Mouse (Mus musculus) embryo, embryonic 9.5 days (tissue): ENCODE data around the gene Dars2.
"Not testable (repeated sequence)": the region's sequence is repeated elsewhere in the genome, so short reads cannot be mapped to it uniquely, and the experiment has no call there.

Source experiments
- DNase-seq: peaks from one replicate; pipeline ENCODE4 v3.0.0-alpha.2; 2017; ENCODE audit errors: extremely low spot score

Dars2 gene

DNA sequence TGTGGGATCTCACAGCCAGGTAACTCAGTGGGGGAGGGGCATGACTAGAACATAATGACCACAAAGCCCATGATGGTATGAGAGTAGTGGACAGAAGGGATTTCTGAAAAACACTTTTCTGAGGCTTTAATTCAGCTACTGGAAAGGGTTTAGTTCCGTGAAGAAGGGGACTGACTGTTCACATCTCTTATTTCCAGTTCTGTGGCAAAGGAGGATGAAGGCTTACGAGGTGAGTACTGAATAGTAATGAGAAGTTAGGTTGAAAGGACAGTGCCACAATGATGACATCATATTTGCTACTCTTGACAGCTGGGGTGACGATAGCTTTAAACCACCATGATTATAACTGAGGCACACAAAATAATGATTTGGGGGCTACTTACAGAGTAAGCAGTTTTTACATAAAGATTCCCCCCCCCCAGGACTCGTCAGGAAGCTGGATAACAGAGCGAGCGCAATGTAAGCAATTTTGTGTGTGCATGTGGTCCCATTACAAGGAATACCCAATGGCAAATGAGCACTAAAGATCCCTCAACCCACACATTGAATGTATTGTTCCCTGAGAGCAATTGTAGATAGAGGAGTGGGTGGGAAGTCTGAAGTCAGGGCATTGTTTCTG, 34.6 kb downstream of the Dars2 start:
- DNase-seq, result no peak

DNA sequence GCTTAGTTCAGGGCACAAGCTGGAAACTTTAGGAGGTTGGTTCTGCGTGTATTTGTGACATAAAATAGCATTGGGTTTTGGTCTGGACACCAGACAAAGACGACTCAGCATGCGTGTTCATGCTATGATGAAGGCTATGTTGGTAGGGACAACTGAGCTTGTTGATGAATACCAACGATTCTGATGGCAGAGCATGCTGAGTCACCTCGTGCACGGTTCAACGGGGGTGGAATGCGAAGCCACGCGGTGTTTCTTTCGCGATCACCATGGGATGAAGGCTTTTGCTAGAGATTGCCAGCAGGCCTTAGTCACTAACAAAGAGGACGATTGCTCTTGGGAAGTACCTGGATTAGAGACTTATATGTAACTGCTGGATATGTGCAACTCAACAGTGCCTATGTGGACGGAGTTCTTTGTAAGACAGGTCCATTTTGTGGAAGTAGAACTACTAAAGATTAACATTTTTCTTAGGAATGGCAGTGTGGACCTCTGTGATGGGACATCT, 35.1 kb downstream of the Dars2 start:
- DNase-seq, result no peak

DNA sequence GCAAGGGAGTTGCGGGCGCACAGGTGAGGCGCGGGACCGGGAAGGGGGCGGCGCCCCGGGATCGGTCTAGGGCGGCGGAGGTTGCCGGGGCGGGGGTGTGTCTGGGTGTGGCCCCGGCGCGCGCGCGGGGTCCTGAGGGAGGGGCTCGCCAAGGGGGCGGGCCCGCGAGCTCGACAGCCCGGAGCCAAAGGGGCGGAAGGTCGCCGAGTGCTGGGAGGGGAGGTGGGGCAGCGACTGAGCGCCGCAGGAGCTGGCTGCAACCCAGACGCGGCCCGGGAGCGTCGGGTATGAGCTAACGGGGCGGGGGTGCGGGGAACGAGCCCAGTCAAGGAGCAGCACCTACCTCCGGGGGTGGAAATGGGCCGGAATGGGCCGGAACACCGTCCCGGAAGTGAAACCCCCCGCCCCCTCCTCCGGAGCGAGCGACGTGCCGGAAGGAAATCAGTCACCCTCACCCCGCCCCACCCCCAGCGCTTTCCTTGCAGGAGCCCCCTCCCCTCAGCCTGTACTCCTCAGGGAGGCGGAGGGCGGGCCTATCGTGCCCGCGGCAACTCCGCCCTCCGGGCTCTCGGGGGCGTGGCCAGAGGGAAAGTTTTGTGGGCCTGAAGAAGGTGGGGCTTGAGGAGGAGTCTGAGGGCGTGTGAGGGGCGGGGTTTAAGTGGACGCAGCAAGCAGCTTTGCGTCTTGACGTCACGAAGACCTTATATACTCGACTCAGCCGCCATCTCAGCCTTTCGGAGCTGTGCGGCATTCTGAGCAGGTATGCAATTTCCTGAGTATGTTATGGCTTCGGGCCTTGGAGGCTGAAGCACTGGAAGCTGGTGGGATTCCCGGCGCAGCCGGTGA, 35.8 kb downstream of the Dars2 start, which contains the start of gene Zbtb37:
TSS of gene Zbtb37 (minus strand) at position 415 of the 846 bp plus-strand sequence.
- DNase-seq, result peak; percentile 100

DNA sequence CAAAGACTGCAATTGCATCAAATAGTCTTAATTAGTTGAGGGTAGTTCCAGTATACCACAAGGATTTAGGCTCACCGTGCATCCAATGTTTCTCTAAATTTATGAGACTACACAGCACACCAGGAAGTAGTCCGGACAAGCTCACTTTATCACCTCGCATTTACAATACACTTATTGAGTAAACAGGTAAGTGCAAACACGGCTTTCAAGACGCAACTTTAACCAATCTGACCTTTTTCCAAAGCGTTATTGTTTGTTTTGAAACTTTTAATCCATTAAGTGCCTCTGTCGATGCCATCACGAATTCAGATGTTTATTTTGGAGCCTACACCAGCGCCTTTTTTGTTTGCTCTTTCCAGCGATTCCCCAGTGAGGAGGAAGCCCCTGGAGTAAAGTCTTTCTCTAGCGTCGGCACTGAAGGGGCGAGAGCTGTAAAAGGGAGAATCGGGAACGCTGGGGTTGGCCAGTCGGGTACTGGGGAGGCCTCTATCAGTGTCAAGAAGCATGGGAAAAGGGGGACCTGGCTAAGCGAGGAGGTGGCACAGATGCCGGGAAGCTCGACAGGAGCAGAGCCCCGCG, 36.5 kb downstream of the Dars2 start:
- no peak for DNase-seq

DNA sequence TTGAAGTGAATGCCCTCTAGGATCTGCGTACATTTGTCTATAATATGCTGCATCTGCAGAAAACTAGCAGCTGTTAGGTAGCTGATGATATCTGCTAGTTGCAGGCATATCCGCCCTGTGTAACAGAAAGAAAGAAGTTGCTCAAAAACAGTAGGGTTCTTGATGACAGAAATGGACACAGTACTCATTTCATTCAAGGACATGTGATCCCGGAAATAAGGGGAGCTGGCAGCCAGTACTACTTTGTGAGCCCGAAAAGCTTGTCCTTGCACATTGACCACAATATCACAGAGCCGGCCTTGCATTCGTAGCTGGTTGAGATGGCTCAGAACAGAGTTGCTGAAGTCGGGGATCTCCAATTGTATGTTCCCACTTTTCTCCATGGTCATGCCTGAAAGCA, 38.1 kb downstream of the Dars2 start:
- no peak for DNase-seq

DNA sequence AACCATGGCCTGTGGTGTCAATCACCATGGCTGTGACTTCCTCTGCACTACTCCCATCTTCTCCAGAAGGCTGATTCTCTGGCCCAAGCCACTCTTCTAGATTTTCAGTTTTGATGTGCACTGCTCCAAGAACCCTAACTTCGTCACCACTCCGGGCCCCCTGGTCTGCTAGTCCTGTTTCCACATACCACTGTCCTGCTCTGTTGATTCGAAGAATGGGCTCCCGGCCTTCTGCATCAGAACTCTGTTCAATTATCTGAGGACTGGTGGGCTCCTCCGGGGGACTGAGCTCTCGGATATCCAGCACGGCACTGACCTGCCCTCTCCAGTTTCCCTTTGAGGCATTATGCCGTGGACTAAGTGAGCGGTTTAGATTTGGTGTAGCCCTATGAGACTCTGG, 38.6 kb downstream of the Dars2 start:
- no peak for DNase-seq

DNA sequence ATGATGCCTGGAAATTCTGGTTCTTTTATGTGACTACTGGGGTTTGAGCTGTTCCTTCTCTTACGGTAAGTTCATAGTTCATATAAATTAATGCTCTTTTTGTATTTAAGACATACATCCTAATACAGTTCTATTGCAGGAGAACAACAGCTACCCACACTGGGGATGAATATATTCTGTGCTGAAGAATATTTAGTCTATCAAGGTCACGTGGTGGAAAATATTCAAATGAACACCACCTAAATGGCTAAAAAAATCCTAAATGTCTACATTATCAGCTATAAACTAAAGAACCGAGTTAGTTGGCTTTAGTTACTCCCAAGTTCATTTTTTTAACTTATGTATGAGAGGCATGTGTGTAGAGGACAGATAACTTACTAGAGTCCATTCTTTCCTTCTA, 40.4 kb downstream of the Dars2 start:
- no peak for DNase-seq

DNA sequence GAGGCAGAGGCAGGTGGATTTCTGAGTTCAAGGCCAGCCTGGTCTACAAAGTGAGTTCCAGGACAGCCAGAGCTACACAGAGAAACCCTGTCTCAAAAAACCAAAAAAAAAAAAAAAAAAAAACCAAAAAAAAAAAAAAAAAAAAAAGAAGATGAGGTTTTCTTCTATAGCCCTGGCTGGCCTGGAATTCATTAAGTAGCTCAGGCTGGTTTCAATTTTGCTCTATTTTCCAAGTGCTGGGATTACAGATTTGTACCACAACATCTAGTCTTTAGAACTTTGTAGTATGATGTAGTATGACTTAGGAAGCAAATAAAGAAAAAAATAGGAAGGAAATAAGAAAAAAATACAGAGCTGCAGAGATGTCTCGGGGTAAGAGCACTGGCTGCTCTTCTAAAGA, 42.0 kb downstream of the Dars2 start:
- DNase-seq, result not testable (repeated sequence)

DNA sequence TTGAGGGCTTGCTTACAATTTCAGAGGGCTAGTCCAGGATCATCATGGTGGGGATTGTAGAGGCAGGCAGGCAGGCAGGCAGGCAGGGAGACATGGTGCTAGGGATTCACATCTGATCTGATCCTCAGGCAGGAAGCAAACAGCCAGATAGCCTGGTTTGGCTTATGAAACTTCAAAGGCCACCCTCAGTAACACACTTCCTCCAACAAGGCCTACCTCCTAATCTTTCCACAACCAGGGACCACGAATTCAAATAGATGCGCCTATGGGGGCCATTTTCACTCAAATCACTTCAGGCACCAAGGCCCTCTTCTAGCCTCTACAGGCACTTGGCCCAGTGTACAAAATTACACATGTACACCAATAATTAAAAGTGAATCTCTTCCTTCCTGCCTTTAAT, 43.3 kb downstream of the Dars2 start:
- DNase-seq, result no peak

DNA sequence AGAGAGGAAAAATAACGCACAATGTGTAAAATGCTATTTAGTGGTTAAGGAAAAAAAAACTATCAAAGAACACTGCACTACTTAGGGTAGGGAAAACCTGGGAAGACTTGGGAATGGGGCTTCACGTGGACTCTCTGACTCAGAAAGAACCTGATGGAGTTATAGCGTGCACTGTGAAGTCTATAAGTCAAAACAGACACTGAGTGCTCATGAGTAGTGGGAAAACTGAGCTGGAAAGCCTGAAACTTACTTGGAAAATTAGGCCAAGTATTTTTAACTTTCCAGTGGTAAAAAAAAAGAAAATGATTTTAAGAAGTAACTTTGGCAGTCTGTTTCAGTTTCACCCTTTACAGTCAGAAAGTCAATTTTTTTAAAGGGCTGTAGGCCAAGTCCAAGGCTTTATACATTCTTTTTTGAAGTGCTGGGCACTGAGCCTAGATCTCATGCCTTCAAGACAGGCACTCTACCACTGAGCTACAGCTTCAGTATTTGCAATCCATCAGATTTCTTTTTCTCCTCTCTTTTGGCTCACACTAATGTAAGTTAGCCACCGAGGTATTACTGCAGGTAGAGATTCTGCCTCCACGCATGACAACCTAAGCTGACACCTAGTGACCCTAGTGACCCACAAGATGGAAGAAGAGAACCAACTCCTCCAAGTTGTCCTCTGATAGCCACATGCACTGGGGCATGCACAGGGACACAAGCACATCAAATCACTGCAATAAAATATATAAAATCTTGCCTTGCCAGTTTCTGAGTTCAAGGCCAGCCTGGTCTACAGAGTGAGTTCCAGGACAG, 44.8 kb downstream of the Dars2 start:
- DNase-seq, result no peak

DNA sequence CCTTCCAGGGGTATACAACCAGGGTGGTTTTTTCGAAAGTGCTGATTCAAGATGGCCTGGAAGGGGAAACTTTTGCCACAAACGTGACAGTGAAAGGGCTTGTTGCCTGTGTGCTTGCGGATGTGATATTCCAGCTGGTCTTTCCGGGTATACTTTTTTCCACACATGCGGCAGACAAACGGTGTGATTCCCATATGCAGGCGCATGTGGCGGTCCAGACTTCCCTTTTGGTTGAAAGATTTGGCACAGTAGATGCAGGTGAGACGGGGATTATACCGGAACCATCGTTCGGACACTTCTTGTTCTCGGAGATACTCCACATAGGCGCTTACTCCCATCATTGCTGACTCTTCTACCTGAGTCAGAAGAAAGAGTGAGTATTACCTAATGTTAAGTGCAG, 50.4 kb downstream of the Dars2 start:
- no peak for DNase-seq

DNA sequence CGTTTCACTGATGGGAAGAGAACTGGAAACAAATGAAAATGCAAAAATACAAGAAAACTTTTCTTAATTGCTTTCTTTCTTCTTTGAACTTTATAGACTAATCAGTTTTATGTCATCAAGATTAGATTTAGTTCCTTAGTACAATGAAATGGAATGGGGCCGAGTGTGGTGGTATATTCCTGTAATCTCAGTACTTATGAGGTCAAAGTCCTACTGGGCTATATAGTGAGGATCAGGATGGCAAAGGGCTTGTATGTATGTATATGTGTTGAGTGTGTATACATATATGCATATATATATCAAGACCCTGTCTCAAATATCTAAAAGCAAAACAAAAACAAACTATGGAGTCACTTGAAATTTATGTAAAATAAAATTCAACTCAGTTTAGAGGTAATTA, 54.1 kb downstream of the Dars2 start:
- no peak for DNase-seq

DNA sequence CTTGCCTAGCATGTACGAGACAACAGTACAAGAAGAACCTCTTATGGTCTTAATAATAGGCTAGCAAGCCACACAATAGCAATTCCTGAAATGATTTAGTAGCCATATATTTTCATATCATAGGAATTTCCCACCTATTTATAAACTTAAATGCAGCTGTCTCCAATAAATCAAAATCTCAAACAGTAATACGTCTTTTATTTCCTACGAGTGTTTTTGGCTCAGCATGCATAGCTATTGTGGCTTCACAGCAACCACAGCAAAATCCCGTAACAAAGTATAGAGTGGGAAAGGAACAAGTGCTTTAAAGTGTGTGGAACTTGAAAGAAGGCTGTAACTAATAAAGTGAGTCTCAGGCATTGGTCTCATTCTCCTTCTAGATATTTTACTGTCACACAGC, 60.0 kb downstream of the Dars2 start:
- DNase-seq, result no peak

DNA sequence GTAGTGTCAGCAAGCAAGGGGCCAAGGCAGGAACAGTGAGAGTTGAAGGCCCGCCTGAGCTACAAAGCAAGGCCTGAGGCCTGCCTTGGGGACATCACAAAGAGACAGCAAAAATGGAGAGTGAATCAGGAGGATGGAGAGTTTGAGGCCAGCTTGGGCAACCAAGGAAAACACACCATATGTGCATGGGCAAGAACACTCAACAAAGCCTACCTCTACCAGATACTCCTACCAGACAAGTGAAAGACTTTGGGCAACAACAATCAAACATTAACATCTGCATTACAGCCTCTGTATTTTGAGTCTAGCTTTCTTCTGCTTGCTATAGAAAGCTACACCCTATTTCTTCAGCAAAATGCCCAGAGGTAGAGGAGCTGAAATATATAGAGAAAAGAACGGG, 62.4 kb downstream of the Dars2 start:
- DNase-seq, result no peak

DNA sequence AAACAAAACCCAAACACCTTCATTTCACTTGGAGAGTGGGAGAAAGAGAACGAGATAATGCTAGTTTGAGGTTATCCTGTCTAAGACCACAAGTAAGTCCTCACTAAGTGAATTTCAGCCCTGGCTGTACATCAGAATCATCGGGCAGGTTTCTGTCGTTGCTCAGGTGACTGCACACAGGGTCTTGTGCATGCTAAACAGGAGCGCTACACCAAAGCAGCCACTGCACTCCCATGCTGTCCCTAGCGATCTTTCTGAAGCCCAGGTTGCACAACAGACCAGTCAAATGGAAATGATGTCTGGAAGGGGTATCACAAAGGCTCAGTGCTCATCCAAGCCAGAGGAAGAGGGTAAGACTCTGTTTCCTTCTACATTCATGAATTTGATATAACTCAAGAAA, 64.0 kb downstream of the Dars2 start:
- DNase-seq, result no peak

DNA sequence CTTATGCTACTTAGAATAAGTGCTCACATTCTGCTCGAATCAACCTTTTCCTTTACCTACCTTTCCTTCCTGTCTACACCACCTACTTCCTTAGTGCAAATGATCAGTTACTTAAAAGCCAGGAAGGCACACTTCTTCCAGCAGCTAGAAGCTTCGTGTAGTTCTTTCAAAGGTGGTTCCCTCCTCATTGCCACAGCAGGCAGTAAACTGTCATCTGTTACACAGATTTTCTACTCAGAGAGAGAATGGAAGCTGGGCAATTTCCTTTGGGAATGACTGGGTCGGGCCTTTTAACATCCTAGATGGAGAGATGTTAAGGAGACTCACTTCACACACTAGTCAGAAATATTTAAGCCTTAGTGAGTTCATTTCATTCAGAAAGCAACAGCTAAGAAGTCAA, 64.9 kb downstream of the Dars2 start:
- no peak for DNase-seq

DNA sequence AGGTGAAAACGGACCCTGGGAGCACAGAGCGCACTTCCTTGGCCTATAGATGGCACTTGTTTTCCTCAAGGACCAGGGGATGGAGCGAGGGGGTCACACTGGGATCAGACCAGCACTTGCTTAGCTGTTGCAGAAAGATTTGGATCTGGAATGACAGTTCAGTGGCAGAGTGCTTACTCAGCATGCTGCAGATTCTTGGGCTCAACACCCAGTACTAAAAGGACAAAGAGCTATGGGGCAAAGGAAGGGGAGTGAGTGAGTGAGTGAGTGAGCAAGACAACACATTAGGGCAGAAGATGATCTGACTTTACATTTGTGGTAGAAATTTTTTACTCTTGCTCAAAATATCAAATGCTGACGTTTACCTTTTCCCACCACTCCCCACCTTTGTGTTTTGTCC, 65.5 kb downstream of the Dars2 start:
- no peak for DNase-seq

DNA sequence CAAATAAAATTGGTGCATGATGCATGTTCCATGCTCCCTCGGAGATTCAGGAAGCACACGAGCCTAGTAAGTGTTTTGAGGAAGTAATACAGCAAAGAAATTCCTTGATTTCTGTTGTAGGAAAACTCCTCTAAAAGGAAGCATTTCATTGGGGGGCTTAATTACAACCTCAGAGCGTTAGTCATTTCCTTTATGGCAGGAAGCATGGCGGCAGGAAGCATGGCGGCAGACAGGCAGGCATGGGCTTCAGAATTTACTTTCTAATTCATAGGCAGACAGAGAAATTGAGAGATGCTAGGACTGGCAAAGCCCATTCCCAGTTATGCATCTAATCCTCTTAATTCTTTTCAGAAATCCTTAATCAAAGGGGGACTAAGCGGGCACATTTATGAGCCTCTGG, 76.6 kb downstream of the Dars2 start:
- DNase-seq, result no peak
